Mouse (Mus musculus): Measurements from ENCODE around the gene Cyp26c1.

DNA sequence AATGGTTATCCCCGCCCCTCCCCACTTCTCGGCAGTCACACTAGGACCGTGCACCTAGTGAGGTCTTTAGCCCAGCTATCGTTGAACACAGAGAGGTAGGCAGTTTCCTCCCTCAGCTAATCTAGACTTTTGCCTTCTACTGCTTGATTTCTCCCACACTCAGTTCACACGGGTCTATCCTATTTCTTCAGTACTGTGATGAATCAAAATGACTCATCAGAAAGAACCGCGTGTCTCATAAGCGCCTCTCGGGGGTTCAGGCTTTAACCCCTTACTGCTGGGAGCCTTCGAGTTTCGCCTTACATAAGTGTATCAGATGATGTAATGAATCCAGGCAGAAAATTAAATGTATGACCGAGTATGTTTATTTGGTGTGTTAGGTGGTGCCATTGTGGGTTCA is 12.0 kb upstream of the Cyp26c1 start:
- TF ChIP-seq CTCF (IDR thresholded peaks at IDR 0.05; ENCODE audit: extremely low read depth, insufficient read length, insufficient replicate concordance, low read depth, low read length) (no peak), POLR2A (IDR thresholded peaks at IDR 0.05; ENCODE audit: low read depth, low read length) (no peak)
